Mouse (Mus musculus) midbrain, embryonic 11.5 days (tissue): ENCODE data around the gene Cdh23. TPM values are rescaled to one million over a fixed set of nuclear protein-coding genes. Genes with fewer than 3 reads are reported as not detected.

Source experiments
- ATAC-seq: fragments of 200-750 bp; cut with Nextera tagmentation; 2 replicates; pipeline ENCODE4 v1.8.0; 2017; ENCODE audit warnings: moderate TSS enrichment, moderate library complexity; ENCODE audit not compliant: low FRiP score
- DNase-seq: peaks from one replicate; pipeline ENCODE4 v3.0.0; 2015; ENCODE audit warnings: low spot score; ENCODE audit errors: missing footprints
- H3K27ac ChIP-seq: fragments of 300-500 bp; sonication (generic); 2 replicates; pipeline ENCODE4 v1.5.1; 2014; ENCODE audit warnings: low read depth, low read length
- H3K27me3 ChIP-seq: fragments of 300-500 bp; sonication (generic); 2 replicates; pipeline ENCODE4 v1.6.1; 2014; ENCODE audit warnings: mild to moderate bottlenecking, low read length, moderate library complexity, mixed read lengths; ENCODE audit not compliant: control insufficient read depth, insufficient read depth
- H3K36me3 ChIP-seq: fragments of 300-500 bp; sonication (generic); 2 replicates; pipeline ENCODE4 v1.6.1; 2014; ENCODE audit warnings: mild to moderate bottlenecking, low read length, moderate library complexity, mixed read lengths; ENCODE audit not compliant: control insufficient read depth, insufficient read depth
- H3K4me1 ChIP-seq: fragments of 300-500 bp; sonication (generic); 2 replicates; pipeline ENCODE4 v1.6.1; 2014; ENCODE audit warnings: low read length; ENCODE audit not compliant: control insufficient read depth, insufficient read depth
- H3K4me2 ChIP-seq: fragments of 300-500 bp; sonication (generic); 2 replicates; pipeline ENCODE4 v1.6.1; 2014; ENCODE audit warnings: mild to moderate bottlenecking, moderate library complexity
- H3K4me3 ChIP-seq: fragments of 300-500 bp; sonication (generic); 2 replicates; pipeline ENCODE4 v1.5.1; 2014; ENCODE audit warnings: low read depth, low read length
- H3K9ac ChIP-seq: fragments of 300-500 bp; sonication (generic); 2 replicates; pipeline ENCODE4 v1.6.1; 2014; ENCODE audit warnings: low read length
- H3K9me3 ChIP-seq: fragments of 300-500 bp; sonication (generic); 2 replicates; pipeline ENCODE4 v1.6.1; 2016; ENCODE audit warnings: low read length; ENCODE audit not compliant: control insufficient read depth
- WGBS: fragments of 180-500 bp; shearing (Covaris S2); extraction: QIAGEN DNeasy Blood & Tissue Kit; methylation state at CpG from one replicate; pipeline ENCODE4 v1.1.7; 2014; 5-methylcytosine and 5-hydroxymethylcytosine counted together
- polyA plus RNA-seq: library from polyadenylated mRNA; unstranded; fragments of >200 nt; fragmentation: Nextera tagmentation; extraction: Ambion mirVana; gene quantifications from 2 replicates; pipeline ENCODE4 v1.2.1, GENCODE M21; 2014

The Cdh23 gene
- polyA plus RNA-seq, 1 experiment from 2014 or later, result 0.71 TPM

- Histone ChIP-seq H3K27me3 (no peaks in the 10 kb centered on the region), H3K9ac (no peak overlapping the region), H3K9me3 (no peaks in the 10 kb centered on the region), H3K4me2 (no peak overlapping the region), H3K4me3 (no peak overlapping the region), H3K4me1 (no peaks in the 10 kb centered on the region), H3K36me3 (no peaks in the 10 kb centered on the region), H3K27ac (no peak overlapping the region)
- peak; percentile 96 for DNase-seq
- 17% methylated on average over 5 of the region's 5 CpGs for WGBS
- ATAC-seq, result peak; percentile 50
Observed at GRCm38 (mm10) chr10:60696975-60697374, 685 bp upstream of the Cdh23 start.

DNA sequence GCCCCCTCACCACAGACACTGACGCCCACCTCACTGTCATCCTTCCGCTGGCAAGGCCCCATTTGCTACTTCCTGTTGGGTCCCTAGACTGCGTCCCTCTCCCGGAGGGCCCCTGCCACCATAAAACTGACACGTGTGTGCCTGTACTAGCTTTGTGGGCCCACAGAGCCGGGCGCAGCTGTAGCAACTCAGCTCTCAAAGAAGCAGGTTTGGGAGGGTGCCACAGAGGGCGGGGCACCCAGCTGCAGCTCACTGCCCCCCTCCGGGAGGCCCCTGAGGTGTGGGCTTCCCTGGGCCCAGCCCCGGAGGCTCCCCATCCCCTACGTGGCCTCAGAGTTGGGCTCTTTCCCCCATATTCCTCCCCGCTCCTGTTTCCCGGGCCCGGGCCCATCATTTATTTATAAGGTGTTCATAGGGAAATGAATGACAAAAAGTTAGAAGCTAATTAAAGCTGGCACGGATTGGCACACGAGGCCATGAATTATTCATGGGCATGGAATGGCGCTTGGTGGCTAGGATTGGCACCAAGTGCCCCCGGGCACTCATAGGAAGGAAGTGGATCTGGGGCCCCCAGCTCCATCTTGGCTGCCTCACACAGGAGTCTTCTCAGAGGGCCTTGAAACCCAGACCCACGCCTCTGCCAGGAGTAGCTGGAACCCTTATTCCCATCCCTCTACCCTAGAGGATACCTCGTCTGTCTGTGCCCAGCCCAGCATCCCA, 4.5 kb downstream of the Cdh23 start:
- H3K4me1 ChIP-seq, result peaks cover 4% of the 10 kb centered on the region
- no peak overlapping the region for H3K27ac ChIP-seq
- H3K9ac ChIP-seq, result no peak overlapping the region
- H3K4me3 ChIP-seq, result no peak overlapping the region
- H3K27me3 ChIP-seq, result peaks cover 21% of the 10 kb centered on the region
- no peak overlapping the region for H3K4me2 ChIP-seq
- no peaks in the 10 kb centered on the region for H3K36me3 ChIP-seq
- H3K9me3 ChIP-seq, result no peaks in the 10 kb centered on the region
- no peak for ATAC-seq
- WGBS, result 84% methylated on average over 20 of the region's 20 CpGs
- no peak for DNase-seq

- H3K9me3 ChIP-seq, result no peaks in the 10 kb centered on the region
- H3K36me3 ChIP-seq, result no peaks in the 10 kb centered on the region
- H3K4me2 ChIP-seq, result no peak overlapping the region
- DNase-seq (no peak), ATAC-seq (no peak)
- no peak overlapping the region for H3K27ac ChIP-seq
- H3K9ac ChIP-seq, result no peak overlapping the region
- no peak overlapping the region for H3K4me3 ChIP-seq
- peaks cover 30% of the 10 kb centered on the region for H3K27me3 ChIP-seq
- H3K4me1 ChIP-seq, result peaks cover 10% of the 10 kb centered on the region
- 60% methylated on average over 6 of the region's 6 CpGs for WGBS
Observed at GRCm38 (mm10) chr10:60690960-60691359, 5.3 kb downstream of the Cdh23 start.

- no peaks in the 10 kb centered on the region for H3K9me3 ChIP-seq
- no peak overlapping the region for H3K4me3 ChIP-seq
- peaks cover 46% of the 10 kb centered on the region for H3K27me3 ChIP-seq
- H3K4me2 ChIP-seq, result no peak overlapping the region
- ATAC-seq (no peak), DNase-seq (no peak)
- H3K27ac ChIP-seq, result no peak overlapping the region
- peaks cover 10% of the 10 kb centered on the region for H3K4me1 ChIP-seq
- WGBS, result 86% methylated on average over 4 of the region's 4 CpGs
- H3K36me3 ChIP-seq, result no peaks in the 10 kb centered on the region
- H3K9ac ChIP-seq, result no peak overlapping the region
Observed at GRCm38 (mm10) chr10:60689396-60689795, 6.9 kb downstream of the Cdh23 start.

DNA sequence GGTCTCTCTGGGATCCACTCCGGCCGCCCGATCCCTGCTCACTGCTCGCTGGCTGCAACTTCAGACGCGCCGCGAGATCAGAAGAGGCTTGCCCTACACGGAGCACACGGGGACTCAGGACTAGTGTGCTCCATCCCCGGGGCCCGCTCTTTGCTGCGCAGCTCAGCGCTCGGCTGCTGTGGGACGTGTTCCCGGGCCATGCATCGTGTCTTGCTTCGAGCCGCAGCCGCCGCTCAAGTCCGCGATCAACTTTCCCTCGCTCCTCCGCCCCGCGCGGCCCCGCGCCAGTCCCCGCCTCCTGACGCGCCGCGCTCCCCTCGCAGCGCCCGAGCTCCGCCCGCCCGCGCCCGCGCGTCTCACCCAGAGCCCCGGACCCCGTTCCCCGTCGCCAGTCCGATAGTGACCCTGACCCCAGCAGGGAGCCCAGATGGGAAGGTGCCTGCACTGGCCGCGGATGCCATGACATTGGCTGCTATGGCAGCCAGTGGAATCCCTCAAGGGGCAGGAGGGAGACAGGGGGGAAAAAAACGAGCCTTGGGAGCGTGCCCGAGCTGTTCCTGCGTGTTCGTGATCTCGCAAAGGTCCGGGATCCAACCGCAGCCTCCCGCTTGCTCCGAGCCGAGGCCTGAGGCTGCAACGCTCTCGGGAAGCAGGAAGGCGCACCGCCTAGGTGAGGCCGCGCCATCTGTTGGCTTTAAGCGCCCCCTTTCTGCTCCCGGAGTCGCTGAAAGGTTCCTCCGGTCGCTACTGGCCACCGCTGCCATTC, 9.1 kb downstream of the Cdh23 start:
- peak overlapping the region; percentile 97 for H3K4me2 ChIP-seq
- peak; percentile 95 for DNase-seq
- no peaks in the 10 kb centered on the region for H3K36me3 ChIP-seq
- peaks cover 10% of the 10 kb centered on the region for H3K4me1 ChIP-seq
- H3K27ac ChIP-seq, result no peak overlapping the region
- ATAC-seq, result peak; percentile 65
- peak overlapping the region; percentile 50 for H3K4me3 ChIP-seq
- under 1% methylated on average over 76 of the region's 76 CpGs for WGBS
- no peaks in the 10 kb centered on the region for H3K9me3 ChIP-seq
- H3K27me3 ChIP-seq, result peaks cover 51% of the 10 kb centered on the region
- H3K9ac ChIP-seq, result peak overlapping the region; percentile 54

- no peak for DNase-seq
- under 1% methylated on average over 36 of the region's 37 CpGs for WGBS
- H3K9me3 ChIP-seq, result no peaks in the 10 kb centered on the region
- peak overlapping the region; percentile 50 for H3K4me3 ChIP-seq
- peaks cover 10% of the 10 kb centered on the region for H3K4me1 ChIP-seq
- H3K4me2 ChIP-seq, result peak overlapping the region; percentile 97
- no peaks in the 10 kb centered on the region for H3K36me3 ChIP-seq
- H3K27ac ChIP-seq, result no peak overlapping the region
- peak overlapping the region; percentile 54 for H3K9ac ChIP-seq
- ATAC-seq, result peak; percentile 39; the same call in 1 of the 2 replicates
- peaks cover 51% of the 10 kb centered on the region for H3K27me3 ChIP-seq
Observed at GRCm38 (mm10) chr10:60686641-60686975, 9.7 kb downstream of the Cdh23 start.

DNA sequence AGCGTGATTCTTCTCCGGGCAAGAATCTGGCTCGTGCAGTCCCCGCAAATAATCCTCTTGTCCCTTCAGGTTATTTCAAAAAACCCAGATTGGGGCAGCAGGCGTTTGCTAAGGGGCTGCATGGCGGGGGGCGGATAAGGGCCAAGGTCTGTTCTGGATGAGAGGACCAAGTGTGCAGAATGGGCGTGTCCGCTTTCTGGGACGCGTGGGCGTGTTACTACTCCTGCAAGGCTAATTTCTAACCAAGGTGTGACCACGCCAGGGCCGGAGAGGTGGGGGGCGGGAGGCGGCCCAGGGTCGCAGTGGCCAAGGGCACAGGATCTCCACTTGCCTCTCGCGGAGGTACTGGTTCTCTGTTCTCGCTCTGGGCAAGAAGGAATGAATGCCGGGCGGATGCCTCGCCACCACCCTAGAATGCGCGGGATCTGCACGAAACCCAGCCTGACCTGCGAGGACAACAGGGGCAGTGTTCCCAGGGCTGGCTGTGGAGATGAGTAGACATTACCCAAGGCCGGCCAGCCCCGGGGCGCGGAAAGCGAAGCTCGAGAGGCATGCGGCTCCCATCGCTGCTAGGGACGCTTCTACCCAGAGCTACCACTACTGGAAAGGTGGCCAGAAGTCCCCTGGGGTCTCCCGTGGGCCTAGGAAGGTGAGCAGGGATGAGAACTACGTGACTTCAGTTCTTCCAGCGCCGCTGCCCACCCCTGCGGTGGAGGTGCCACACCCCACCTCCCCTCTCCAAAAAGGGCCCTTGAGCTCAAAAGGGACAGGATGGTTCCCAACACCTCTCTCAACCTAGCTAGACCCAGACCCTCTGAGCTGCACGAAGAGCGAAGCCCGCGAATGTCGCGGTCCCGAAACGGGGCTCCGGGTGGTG, 10.3 kb downstream of the Cdh23 start:
- peaks cover 51% of the 10 kb centered on the region for H3K27me3 ChIP-seq
- DNase-seq, result peak; percentile 92
- no peak for ATAC-seq
- H3K9ac ChIP-seq, result no peak overlapping the region
- 6% methylated on average over 50 of the region's 50 CpGs for WGBS
- peak overlapping the region; percentile 97 for H3K4me2 ChIP-seq
- H3K4me1 ChIP-seq, result peaks cover 10% of the 10 kb centered on the region
- H3K9me3 ChIP-seq, result no peaks in the 10 kb centered on the region
- H3K4me3 ChIP-seq, result peak overlapping the region; percentile 50
- no peak overlapping the region for H3K27ac ChIP-seq
- H3K36me3 ChIP-seq, result no peaks in the 10 kb centered on the region

GRCm38 (mm10) chr10:60678926-60679325, 17.4 kb downstream of the Cdh23 start:
- no peak overlapping the region for H3K9ac ChIP-seq
- H3K27ac ChIP-seq, result no peak overlapping the region
- peak; percentile 59 for DNase-seq
- H3K4me2 ChIP-seq, result no peak overlapping the region
- no peaks in the 10 kb centered on the region for H3K4me1 ChIP-seq
- H3K36me3 ChIP-seq, result no peaks in the 10 kb centered on the region
- ATAC-seq, result no peak
- H3K9me3 ChIP-seq, result no peaks in the 10 kb centered on the region
- peaks cover under 1% of the 10 kb centered on the region for H3K27me3 ChIP-seq
- WGBS, result 87% methylated on average over 3 of the region's 3 CpGs
- no peak overlapping the region for H3K4me3 ChIP-seq
